Mouse (Mus musculus): ENCODE data around the gene Nit1.

Gene Nit1

DNA sequence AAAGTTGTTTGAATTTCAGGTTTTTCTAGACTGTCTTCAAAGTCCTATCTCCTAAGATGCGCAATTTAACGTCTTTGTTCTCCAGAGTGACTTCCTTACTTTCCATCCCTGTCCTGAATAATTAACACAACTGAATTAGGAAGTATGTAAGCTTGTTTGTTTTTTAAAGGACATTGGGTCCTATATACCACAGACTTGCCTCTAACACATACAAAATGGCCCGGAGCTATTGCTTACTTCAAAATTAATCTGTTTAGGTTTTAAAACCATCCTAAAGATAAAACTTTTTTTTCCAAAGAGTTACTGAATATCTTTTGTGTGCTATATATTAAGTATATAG is 50.4 kb downstream of the Nit1 start:
- ATAC-seq (ENCODE audit: insufficient number of reproducible peaks, low FRiP score, low TSS enrichment): no peak

DNA sequence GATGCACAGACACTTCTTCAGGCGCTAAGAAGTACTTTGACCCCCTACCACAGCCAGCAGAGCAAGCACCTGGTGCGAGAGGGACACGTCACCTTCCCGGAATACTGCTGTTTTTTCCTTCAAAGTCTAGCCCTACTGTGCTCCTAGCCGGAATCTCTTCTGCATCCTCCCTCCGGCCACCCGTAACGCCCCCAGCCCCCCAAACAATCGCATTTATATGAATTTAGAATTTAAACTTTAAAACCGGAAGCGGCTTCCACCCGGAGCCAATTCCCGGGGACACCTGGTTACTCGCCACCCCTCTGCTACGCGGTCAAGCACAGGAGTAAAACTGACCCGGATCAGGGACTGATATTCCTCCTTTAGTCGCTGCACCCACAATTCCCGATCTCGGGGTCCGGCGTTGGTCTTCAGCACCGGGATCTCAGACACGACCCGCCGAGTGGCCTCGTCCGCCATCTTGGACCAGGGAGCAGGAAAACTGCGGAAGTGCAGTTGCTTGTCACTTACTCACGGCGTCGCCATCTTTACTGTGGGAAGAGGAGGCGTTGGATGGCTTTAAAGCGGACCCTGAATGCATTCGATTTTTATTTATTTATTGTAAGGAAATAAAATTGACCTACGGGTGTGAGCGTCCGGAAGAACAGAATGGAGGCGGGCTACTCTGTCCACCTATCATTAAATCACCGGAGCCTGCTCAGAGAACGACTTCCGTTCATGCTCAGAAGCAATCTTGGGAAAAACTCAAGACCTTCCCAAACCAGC is 51.0 kb downstream of the Nit1 start, which contains the start of gene Ufc1:
Gene Ufc1, minus strand, starts transcription at position 727 of the 765 bp plus-strand sequence.
- peak; percentile 82 for ATAC-seq (ENCODE audit: insufficient number of reproducible peaks, low FRiP score, low TSS enrichment)

- no peak for ATAC-seq (ENCODE audit: insufficient number of reproducible peaks, low FRiP score, low TSS enrichment)
These were observed 51.5 kb downstream of the Nit1 start for GRCm38 (mm10) chr1:171293906-171294297.

- ATAC-seq (ENCODE audit: insufficient number of reproducible peaks, low FRiP score, low TSS enrichment): no peak
These were observed 52.1 kb downstream of the Nit1 start for GRCm38 (mm10) chr1:171293351-171293750.

GRCm38 (mm10) chr1:171288328-171288727 is 57.1 kb downstream of the Nit1 start:
- ATAC-seq (ENCODE audit: insufficient number of reproducible peaks, low FRiP score, low TSS enrichment): no peak
